Mouse (Mus musculus): ENCODE data around the gene Hoxb3.

DNA sequence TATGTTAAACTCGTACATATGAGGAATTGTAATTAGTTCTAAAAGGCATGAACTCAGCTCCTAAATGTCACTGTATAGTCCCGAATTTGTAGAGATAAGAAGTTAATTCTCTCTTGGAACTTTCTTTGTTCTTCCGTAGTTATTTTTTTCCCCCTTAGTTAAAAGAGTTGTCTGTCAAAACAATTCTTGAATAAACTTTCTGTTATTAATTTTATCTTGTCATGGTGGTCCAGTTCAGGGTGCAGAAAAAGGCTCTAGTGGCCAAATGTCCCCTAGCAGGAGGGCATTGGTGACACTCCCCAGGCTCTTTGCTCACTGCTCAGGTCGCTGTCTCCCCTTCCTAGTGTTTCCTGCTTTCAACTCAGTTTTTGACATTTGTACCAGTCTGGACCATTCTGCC, 24.6 kb downstream of the Hoxb3 start:
- no peak for TF ChIP-seq CTCF (IDR thresholded peaks at IDR 0.05; ENCODE audit: control insufficient read depth, insufficient read depth, insufficient replicate concordance, low read depth, low read length)
- no peak for TF ChIP-seq POLR2A (IDR thresholded peaks at IDR 0.05; ENCODE audit: control insufficient read depth, low read depth, low read length)
